Mouse (Mus musculus) heart, embryonic 12.5 days (tissue): ENCODE results near the gene Smad3. TPM values are rescaled to one million over a fixed set of nuclear protein-coding genes. Genes with fewer than 3 reads are reported as not detected.
A peak's percentile ranks its signal among the peaks of the same experiment; 100 is the strongest.

Experiments used
- ATAC-seq: fragments of 200-750 bp; cut with Nextera tagmentation; 2 replicates; pipeline ENCODE4 v1.8.0; 2017; ENCODE audit warnings: moderate TSS enrichment, moderate library complexity; ENCODE audit not compliant: insufficient number of reproducible peaks, low FRiP score
- H3K27ac ChIP-seq: fragments of 300-500 bp; sonication (generic); 2 replicates; pipeline ENCODE4 v1.5.1; 2016; ENCODE audit warnings: mild to moderate bottlenecking, moderate library complexity; ENCODE audit not compliant: poor library complexity, severe bottlenecking
- H3K27me3 ChIP-seq: fragments of 300-500 bp; sonication (generic); replicated peaks from 2 replicates; pipeline ENCODE4 v1.6.1; 2016; ENCODE audit warnings: mild to moderate bottlenecking, moderate library complexity
- H3K36me3 ChIP-seq: fragments of 300-500 bp; sonication (generic); 2 replicates; pipeline ENCODE4 v1.6.1; 2016; ENCODE audit warnings: mild to moderate bottlenecking, moderate library complexity
- H3K4me1 ChIP-seq: fragments of 300-500 bp; sonication (generic); replicated peaks from 2 replicates; pipeline ENCODE4 v1.6.1; 2016; ENCODE audit warnings: mild to moderate bottlenecking
- H3K4me2 ChIP-seq: fragments of 300-500 bp; sonication (generic); 2 replicates; pipeline ENCODE4 v1.6.1; 2016; ENCODE audit warnings: mild to moderate bottlenecking, moderate library complexity
- H3K4me3 ChIP-seq: fragments of 300-500 bp; sonication (generic); 2 replicates; pipeline ENCODE4 v1.5.1; 2016; ENCODE audit warnings: mild to moderate bottlenecking
- H3K9ac ChIP-seq: fragments of 300-500 bp; sonication (generic); 2 replicates; pipeline ENCODE4 v1.6.1; 2016; ENCODE audit warnings: mild to moderate bottlenecking, moderate library complexity
- H3K9me3 ChIP-seq: fragments of 300-500 bp; sonication (generic); replicated peaks from 2 replicates; pipeline ENCODE4 v1.6.1; 2016; ENCODE audit warnings: mild to moderate bottlenecking, moderate library complexity
- WGBS: fragments of 180-500 bp; shearing (Covaris S2); methylation state at CpG from one replicate; pipeline ENCODE4 v1.1.7; 2016; 5-methylcytosine and 5-hydroxymethylcytosine counted together
- polyA plus RNA-seq: library from polyadenylated mRNA; unstranded; fragments of >200 nt; fragmentation: Nextera tagmentation; extraction: Ambion mirVana; gene quantifications from 2 replicates; pipeline ENCODE4 v1.2.1, GENCODE M21; 2016

The Smad3 gene
- polyA plus RNA-seq, 1 experiment from 2014 or later: 18.9 TPM

DNA sequence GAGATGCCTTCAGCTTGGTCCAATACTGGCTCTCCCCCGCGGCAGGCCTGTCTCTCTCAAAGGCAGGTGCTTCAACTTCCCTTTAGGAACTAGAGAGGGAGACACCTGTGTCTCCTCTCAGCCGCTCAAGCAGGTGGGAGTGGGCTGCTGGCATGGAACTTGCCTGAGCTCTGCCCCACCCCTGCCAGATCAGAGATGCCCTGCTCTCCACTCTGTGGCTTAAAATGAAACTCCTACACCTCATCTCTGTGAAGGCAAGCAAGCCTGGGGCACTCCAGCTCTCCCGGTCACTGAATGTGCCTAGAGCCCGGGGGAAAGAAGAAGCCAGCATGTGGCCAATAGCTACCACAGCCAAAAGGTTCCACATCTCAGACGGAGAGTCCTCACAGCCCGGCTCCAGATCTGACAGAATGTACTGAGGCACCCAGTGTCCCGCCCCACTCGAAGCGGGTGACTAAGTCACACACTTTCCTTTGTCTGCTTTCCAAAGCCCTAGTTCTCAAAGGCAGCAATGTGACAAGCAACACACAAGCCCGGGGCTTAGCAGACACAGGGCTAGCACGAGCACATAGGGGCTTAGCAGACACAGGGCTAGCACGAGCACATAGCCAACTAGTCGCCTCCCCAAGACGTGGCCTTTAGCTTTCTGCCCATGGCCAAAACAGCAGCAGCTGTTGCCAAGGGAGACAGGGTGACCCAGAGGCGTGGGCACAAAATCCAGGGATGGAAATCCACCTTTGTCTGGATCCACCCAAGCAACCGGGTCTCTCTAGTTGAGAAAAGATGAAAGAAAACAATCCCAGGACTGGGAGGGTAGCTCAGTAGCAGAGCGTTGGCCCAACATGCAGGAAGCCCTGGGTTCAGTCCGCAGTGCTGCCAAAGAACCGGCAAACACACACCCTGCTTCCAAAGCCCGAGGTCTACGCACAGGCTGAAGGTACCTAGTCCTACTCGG, 3.0 kb downstream of the Smad3 start:
- 48% methylated on average over 23 of the region's 23 CpGs for WGBS
- Histone ChIP-seq H3K27me3 (no peaks in the 10 kb centered on the region), H3K36me3 (no peaks in the 10 kb centered on the region), H3K4me2 (peak overlapping the region; percentile 87), H3K9ac (peak overlapping the region; percentile 90), H3K9me3 (no peaks in the 10 kb centered on the region), H3K27ac (peak overlapping the region; percentile 53), H3K4me1 (peaks cover 76% of the 10 kb centered on the region), H3K4me3 (peak overlapping the region; percentile 74)
- no peak for ATAC-seq

DNA sequence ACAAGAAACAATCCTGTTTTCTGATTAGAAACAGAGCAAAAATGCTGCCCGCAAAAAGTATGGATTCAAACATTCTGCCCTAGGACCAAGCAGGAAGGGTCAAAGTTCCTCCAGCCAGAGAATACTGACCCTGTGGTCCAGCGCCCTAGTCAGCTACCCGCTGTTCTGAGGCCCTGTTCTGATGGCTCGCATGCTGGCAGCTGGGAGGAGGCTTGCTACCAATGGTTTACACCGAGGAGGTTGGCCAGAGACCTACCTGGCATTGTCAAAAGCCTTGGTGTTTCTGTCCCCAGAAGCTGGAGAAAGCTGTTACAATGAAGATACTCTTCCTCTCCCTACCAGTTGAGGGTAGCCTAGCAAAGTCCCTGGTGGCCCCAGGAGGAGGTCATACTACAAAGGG, 3.8 kb downstream of the Smad3 start:
- Histone ChIP-seq H3K9ac (0 out of 2 replicates have a peak overlapping the region, but pooled peaks have one; percentile 90), H3K4me3 (no peak overlapping the region), H3K4me2 (peak overlapping the region; percentile 87)

DNA sequence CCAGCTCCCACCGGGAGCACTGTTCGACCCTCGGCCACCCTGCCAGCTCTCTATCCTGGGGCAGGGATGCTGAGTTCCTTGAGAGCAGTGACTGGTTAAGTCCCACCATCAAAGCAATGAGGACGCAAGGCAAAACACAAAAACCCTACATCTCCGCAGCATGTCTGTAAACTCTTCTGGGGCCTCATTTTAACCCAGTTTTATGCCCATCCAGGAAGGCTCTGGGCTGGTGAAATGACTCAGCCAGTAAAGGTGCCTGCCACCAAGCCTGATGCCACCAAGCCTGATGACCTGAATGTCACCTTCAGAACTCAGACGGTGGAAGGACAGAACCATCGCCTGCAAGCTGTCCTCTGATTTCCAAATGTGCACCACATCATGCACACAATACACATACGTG, 4.4 kb downstream of the Smad3 start:
- no peaks in the 10 kb centered on the region for H3K9me3 ChIP-seq
- H3K36me3 ChIP-seq: no peaks in the 10 kb centered on the region
- peak overlapping the region; percentile 17; the same call in 1 of the 2 replicates for H3K9ac ChIP-seq
- H3K4me1 ChIP-seq: peaks cover 78% of the 10 kb centered on the region
- no peaks in the 10 kb centered on the region for H3K27me3 ChIP-seq
- WGBS: 68% methylated on average over 8 of the region's 8 CpGs
- H3K4me3 ChIP-seq: no peak overlapping the region
- H3K4me2 ChIP-seq: peak overlapping the region; percentile 87
- peak overlapping the region; percentile 13; the same call in 1 of the 2 replicates for H3K27ac ChIP-seq
- no peak for ATAC-seq

More for the DNA sequence above, 3.8 kb downstream of the Smad3 start:
- Histone ChIP-seq H3K9me3 (no peaks in the 10 kb centered on the region), H3K27ac (0 out of 2 replicates have a peak overlapping the region, but pooled peaks have one; percentile 22), H3K27me3 (no peaks in the 10 kb centered on the region), H3K4me1 (peaks cover 78% of the 10 kb centered on the region), H3K36me3 (no peaks in the 10 kb centered on the region)
- no peak for ATAC-seq
- 76% methylated on average over 5 of the region's 5 CpGs for WGBS

DNA sequence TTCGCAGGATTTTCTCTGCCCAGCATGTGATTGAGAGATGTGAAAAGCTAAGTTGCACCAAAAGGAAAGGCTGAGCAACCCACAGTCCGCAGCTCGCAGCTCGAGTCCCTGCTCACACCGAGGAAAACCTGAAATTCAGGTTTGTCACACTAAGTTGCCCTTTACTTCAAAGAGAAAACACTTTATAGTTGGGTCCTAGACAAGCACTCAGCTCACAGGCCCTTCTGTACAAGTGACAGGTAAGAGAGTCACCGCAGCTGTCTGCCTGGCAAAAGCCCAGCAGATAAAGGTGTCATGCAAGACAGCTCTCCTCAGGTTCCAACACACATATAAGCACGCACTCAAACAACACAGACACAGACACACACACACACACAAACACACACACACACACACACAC, 5.2 kb downstream of the Smad3 start:
- Histone ChIP-seq H3K27ac (0 out of 2 replicates have a peak overlapping the region, but pooled peaks have one; percentile 32), H3K4me1 (peaks cover 86% of the 10 kb centered on the region), H3K9ac (no peak overlapping the region), H3K4me3 (no peak overlapping the region), H3K9me3 (no peaks in the 10 kb centered on the region), H3K4me2 (0 out of 2 replicates have a peak overlapping the region, but pooled peaks have one; percentile 7), H3K36me3 (no peaks in the 10 kb centered on the region), H3K27me3 (no peaks in the 10 kb centered on the region)
- ATAC-seq: no peak
- WGBS: 46% methylated on average over 7 of the region's 7 CpGs

DNA sequence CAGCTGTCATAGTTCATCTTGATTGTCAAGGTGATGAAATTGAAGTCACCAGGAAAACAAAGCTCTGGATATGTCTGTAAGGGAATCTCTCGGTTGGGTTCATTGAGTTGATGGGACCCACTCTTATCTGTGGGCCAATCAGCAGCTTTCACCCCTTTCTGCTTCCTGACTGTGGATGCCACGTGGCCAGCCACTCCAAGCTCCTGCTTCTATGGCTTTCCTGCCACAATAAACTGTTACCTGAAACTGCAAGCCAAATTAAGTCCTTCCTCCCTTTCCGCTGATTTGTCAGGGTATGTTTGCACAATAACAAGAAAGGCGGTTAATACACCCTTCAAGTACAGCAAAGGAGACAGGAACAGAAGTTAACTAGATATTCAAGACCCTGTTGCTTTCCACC, 6.5 kb downstream of the Smad3 start:
- Histone ChIP-seq H3K36me3 (no peaks in the 10 kb centered on the region), H3K4me1 (peaks cover 96% of the 10 kb centered on the region), H3K4me2 (no peak overlapping the region), H3K9ac (no peak overlapping the region), H3K27me3 (no peaks in the 10 kb centered on the region), H3K4me3 (no peak overlapping the region), H3K9me3 (no peaks in the 10 kb centered on the region), H3K27ac (no peak overlapping the region)
- ATAC-seq: no peak
- 82% methylated on average over 4 of the region's 4 CpGs for WGBS

DNA sequence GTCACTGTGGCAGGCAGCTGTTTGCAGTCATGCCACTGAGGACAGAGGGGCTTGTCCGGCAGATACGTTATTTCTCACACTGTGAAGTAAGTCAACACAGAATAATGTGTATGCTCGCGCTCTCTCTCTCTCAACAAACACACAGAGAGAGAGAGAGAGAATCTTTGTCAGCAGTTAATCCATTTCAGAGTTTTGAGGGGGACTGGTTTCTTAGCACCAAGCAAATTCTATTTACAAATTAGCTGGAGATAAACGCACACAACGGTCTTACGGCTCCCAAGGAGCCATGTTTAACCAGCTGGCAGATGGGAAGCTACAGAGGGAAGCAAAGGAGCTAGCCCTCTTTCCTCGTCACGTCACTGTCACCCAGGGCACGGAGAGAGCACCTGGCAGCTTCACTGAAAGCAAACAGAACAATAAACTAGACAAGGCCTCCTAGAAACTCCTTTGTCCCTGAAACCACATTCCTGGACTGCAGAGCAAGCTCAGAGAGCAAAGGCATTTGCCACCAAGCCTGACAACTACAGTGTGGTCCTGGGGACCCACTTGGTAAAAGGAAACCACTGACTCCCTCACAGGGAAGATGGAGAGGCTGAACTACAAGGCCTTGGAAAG, 7.3 kb downstream of the Smad3 start:
- H3K4me1 ChIP-seq: peaks cover 96% of the 10 kb centered on the region
- no peak overlapping the region for H3K4me3 ChIP-seq
- H3K9me3 ChIP-seq: no peaks in the 10 kb centered on the region
- H3K9ac ChIP-seq: peak overlapping the region; percentile 17
- no peak for ATAC-seq
- peak overlapping the region; percentile 75 for H3K27ac ChIP-seq
- H3K36me3 ChIP-seq: no peaks in the 10 kb centered on the region
- no peaks in the 10 kb centered on the region for H3K27me3 ChIP-seq
- WGBS: 44% methylated on average over 10 of the region's 10 CpGs
- H3K4me2 ChIP-seq: peak overlapping the region; percentile 49

DNA sequence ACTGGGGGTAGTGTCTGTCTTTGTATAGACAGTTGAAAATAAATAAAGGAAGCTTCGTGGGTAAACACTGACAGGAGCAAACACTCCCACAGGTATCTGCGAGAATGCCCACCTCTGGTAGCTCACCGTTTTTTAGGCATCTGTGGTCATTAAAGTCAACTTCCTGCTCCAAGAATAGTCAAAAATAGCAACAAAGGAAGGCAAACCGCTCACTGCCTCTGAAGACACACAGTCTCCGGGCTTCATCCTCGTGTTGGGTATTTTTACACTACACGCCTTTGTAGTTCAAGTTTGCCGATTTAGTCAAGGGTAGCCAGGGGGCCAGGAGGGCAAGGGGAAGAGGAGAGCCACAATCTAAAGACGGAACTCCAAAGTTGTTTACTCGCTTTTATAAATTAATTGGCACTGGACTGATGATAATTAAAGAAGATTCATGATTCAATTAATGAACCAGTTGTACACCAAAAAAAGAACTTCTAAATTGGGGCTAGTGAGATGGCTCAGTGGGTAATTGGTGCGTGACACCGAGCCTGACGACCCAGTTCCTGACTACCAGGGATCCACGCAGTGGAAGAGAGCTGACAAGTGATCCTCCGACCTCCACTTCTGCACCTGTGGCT, 8.4 kb downstream of the Smad3 start:
- Histone ChIP-seq H3K4me3 (no peak overlapping the region), H3K27me3 (no peaks in the 10 kb centered on the region), H3K9ac (peak overlapping the region; percentile 55; the same call in 1 of the 2 replicates), H3K4me2 (peak overlapping the region; percentile 49), H3K27ac (peak overlapping the region; percentile 75), H3K4me1 (peaks cover 94% of the 10 kb centered on the region), H3K36me3 (no peaks in the 10 kb centered on the region), H3K9me3 (no peaks in the 10 kb centered on the region)
- ATAC-seq: no peak
- WGBS: 29% methylated on average over 15 of the region's 15 CpGs

DNA sequence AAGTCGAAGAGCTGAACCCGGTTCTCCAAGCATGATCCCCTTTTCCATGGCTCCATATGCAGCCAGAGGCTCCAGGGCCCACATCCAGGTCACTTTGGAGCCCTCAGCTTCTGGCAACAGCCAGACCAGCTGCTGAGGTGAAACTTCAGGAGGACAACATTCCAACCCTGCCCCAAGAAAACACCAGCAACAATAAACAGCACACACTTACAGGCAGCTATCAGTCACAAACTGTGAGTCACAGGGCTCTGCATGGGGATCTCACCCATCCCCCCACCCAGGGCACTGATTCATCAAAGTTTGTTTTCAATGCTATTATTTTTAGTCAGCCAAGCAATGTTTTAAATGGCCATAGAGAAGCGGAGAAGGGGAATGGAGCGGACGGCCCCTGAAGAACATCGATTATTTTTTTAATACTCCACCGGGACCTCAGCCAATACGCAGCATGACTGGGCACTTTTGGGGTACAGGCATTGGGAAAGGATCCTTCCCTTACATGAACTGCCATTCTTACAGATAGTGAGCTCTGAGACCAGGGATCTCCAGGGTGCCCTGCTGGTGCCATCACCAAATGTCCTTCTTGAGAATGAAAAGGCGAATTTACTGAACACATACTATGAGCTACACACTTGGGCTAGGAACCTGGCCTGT, 10.0 kb downstream of the Smad3 start:
- Histone ChIP-seq H3K4me1 (peaks cover 93% of the 10 kb centered on the region), H3K27me3 (no peaks in the 10 kb centered on the region), H3K36me3 (no peaks in the 10 kb centered on the region), H3K4me2 (0 out of 2 replicates have a peak overlapping the region, but pooled peaks have one; percentile 1), H3K4me3 (no peak overlapping the region), H3K9me3 (no peaks in the 10 kb centered on the region), H3K27ac (0 out of 2 replicates have a peak overlapping the region, but pooled peaks have one; percentile 78), H3K9ac (no peak overlapping the region)
- WGBS: 84% methylated on average over 9 of the region's 9 CpGs
- ATAC-seq: no peak

DNA sequence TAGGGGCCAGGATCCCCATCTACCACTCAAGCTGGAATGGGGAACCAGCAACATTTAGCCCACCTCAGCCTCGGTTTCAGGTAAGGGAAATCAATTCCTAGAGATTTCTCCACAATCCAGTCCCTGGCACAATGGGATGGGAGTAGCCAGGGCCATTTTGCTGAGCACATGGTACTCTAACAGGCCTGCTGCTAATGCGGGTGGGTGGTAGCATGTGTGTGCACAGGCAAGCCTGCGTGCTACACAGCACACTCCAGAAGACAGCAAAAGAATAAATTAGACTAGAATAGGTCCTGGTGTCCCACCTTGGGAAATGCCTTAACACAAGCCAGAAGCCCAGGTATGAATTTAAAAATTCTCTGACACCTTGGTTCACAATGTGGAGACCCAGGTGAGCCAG, 10.8 kb downstream of the Smad3 start:
- WGBS: 97% methylated on average over 3 of the region's 3 CpGs
- no peaks in the 10 kb centered on the region for H3K36me3 ChIP-seq
- H3K4me2 ChIP-seq: no peak overlapping the region
- H3K27ac ChIP-seq: 0 out of 2 replicates have a peak overlapping the region, but pooled peaks have one; percentile 78
- H3K9me3 ChIP-seq: no peaks in the 10 kb centered on the region
- 0 out of 2 replicates have a peak overlapping the region, but pooled peaks have one; percentile 5 for H3K9ac ChIP-seq
- H3K27me3 ChIP-seq: no peaks in the 10 kb centered on the region
- ATAC-seq: no peak
- peaks cover 93% of the 10 kb centered on the region for H3K4me1 ChIP-seq
- no peak overlapping the region for H3K4me3 ChIP-seq

DNA sequence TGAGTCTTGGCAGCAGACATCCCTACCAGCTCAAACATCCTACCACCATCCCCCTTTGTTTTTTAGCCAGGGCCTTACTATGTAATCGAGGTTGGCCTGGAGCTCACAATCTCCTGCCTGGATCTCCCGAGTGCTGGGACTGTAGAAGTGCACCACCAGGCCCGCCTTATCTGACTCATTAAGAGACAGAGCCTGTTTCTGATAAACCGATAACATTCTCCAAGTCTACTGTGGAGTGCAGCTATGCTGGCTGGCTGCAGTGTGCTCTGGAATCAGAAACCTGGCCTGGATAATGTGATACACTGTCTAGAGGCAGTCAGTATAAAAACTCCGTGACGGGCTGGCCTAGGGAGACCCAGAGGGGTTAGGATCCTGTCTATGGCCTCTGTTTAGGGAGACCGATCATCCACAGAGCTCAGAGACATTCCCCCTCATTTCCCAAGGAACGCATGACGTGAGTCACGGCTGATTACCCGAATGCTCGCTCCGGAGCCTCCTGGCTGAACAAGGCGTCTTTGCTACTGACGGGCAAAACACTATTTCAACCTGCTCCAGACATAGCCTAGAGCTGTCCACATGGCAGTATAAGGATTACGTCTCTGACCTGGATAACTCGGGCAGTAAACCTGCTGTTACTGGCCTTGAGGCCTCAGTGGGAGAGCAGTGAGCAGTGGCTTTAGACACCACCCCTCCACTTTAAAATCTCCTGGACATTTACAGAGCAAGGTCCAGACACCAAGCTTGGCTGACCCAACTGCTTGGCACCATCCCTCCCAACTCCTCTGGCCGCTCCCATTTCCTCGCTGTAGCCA, 11.8 kb downstream of the Smad3 start:
- WGBS: 24% methylated on average over 19 of the region's 19 CpGs

More for the DNA sequence above, 11.8 kb downstream of the Smad3 start:
- H3K36me3 ChIP-seq: no peaks in the 10 kb centered on the region
- H3K4me1 ChIP-seq: peaks cover 96% of the 10 kb centered on the region
- no peaks in the 10 kb centered on the region for H3K9me3 ChIP-seq
- peak; percentile 46; the same call in 1 of the 2 replicates for ATAC-seq
- H3K4me3 ChIP-seq: no peak overlapping the region
- H3K27me3 ChIP-seq: no peaks in the 10 kb centered on the region
- peak overlapping the region; percentile 50 for H3K9ac ChIP-seq
- H3K4me2 ChIP-seq: peak overlapping the region; percentile 41
- H3K27ac ChIP-seq: peak overlapping the region; percentile 78
